Mouse (Mus musculus): ENCODE data around the gene Nrf1. TPM values are rescaled to one million over a fixed set of nuclear protein-coding genes. Genes with fewer than 3 reads are reported as not detected.

Gene Nrf1
- polyA plus RNA-seq, 1 experiment from 2014 or later, result 99.2 TPM

DNA sequence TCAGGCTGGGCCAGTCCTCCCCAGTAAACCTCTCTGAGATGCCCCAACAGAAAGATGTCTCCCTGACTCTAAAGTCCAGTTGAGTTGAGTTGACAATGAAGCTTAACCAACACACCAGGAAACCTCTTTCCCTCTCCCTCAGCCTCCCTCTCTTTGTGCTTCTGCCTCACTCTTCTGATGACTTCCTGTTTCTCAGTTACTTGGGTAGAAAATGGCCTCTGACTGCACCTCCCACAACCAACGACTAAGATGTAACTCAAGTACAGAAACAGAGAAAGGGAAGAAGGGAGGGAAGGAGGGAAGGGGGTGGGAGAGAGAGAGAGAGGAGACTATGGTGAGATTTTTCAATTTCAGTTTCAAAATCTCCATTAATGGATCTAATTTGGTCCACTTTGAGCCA, 6.3 kb upstream of the Nrf1 start:
- no peaks in the 10 kb centered on the region for H3K9me3 ChIP-seq (replicated peaks)
- no peaks in the 10 kb centered on the region for H3K36me3 ChIP-seq
- no peaks in the 10 kb centered on the region for H3K4me1 ChIP-seq
- no peak for DNase-seq (ENCODE audit: low spot score)
- no peak overlapping the region for H3K4me3 ChIP-seq
- H3K27me3 ChIP-seq (ENCODE audit: low read depth, poor library complexity, severe bottlenecking), result no peaks in the 10 kb centered on the region
- 59% methylated on average over 1 of the region's 1 CpGs for WGBS
- no peak overlapping the region for H3K27ac ChIP-seq

DNA sequence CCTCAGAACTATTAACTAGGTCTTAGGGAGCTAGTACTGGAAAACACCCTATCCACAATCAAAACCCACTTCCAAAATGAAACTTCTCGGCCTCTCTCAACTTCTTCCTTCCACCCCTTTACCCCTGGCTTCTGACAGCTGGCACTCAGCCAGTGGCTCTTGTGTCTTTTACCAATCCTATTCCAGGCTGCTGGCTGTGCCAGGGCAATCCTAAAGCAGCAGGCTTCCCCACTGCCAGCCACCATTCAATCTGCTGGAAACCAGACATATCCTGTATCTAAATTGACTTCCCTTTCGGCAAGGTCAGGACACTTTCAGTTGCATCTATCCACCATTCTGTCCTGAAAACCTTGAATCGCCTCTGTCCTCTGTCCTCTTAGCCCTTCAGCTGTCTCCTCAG, 5.3 kb upstream of the Nrf1 start:
- no peaks in the 10 kb centered on the region for H3K27me3 ChIP-seq (ENCODE audit: low read depth, poor library complexity, severe bottlenecking)
- H3K27ac ChIP-seq, result no peak overlapping the region
- H3K36me3 ChIP-seq, result no peaks in the 10 kb centered on the region
- no peak for DNase-seq (ENCODE audit: low spot score)
- H3K4me3 ChIP-seq, result no peak overlapping the region
- WGBS, result 92% methylated on average over 3 of the region's 3 CpGs
- no peaks in the 10 kb centered on the region for H3K9me3 ChIP-seq (replicated peaks)
- H3K4me1 ChIP-seq, result peaks cover 3% of the 10 kb centered on the region; the same call in 1 of the 2 replicates

DNA sequence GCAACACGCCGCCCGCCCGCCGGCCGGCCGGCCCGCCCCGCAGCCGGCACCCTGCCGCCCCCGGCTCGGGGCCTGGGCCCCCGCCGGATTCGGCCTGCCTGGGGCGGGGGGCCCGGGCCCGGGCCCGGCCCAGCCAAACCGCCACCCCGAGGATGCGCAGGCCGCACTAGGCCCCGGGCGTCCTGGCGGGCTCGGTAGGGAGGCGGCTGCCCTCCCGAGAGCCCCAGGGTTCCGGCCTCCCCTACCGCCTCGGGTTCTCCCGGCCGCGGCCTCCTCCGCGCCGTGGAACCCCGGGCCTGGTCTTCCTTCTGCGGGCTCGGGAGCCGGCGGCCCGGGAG, 344 bp downstream of the Nrf1 start:
- Histone ChIP-seq H3K27ac (peak overlapping the region; percentile 99), H3K9me3 (replicated peaks) (no peaks in the 10 kb centered on the region), H3K4me1 (peaks cover 17% of the 10 kb centered on the region), H3K27me3 (ENCODE audit: low read depth, poor library complexity, severe bottlenecking) (no peaks in the 10 kb centered on the region), H3K36me3 (peaks cover 19% of the 10 kb centered on the region), H3K4me3 (peak overlapping the region; percentile 99)
- WGBS, result under 1% methylated on average over 39 of the region's 45 CpGs
- DNase-seq (ENCODE audit: low spot score), result no peak

DNA sequence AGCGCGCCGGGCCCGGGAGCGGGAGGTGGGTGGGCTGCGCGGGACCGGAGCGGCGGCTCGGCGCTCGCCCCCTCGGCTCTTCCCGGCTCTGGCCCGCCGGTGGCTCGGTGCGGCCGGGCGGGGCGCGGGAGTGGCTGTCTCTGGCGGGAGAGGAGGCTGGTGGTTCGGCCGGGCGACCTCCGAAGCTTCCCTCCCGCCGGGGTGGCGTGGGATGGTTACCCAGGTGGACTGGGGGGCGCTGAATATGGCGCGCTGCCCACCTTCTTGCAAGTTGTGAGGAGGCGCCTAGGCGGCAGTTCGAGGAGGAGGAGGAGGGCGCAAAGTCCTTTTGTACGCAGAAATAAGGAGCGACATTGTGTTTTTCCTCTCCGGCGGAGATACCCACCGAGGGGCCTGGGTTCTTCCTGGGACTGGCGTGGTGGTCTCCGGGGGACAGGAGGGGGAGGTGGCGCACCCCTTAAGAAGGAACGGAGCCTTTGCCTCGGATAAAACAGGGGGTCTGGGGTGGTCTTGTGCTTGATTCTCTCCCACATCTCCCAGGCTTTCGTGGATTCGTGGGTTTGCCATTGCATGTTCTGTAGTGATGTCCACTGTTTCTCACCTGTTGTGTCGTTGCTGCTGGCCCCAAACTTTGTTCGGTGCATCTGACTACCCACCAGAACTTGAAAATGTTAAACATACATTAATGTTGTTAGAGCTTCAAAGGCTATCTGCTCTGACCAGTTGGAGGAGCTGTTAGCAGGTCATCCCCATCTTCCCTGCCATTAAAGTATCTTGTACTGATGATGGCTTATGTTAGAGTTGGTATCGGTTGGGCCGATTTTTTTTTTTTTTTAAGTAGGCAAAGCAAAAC, 939 bp downstream of the Nrf1 start:
- no peaks in the 10 kb centered on the region for H3K27me3 ChIP-seq (ENCODE audit: low read depth, poor library complexity, severe bottlenecking)
- H3K4me3 ChIP-seq, result peak overlapping the region; percentile 99
- H3K27ac ChIP-seq, result peak overlapping the region; percentile 99
- H3K9me3 ChIP-seq (replicated peaks), result no peaks in the 10 kb centered on the region
- peak; percentile 74 for DNase-seq (ENCODE audit: low spot score)
- H3K36me3 ChIP-seq, result peaks cover 25% of the 10 kb centered on the region
- H3K4me1 ChIP-seq, result peaks cover 17% of the 10 kb centered on the region
- WGBS, result under 1% methylated on average over 54 of the region's 54 CpGs

DNA sequence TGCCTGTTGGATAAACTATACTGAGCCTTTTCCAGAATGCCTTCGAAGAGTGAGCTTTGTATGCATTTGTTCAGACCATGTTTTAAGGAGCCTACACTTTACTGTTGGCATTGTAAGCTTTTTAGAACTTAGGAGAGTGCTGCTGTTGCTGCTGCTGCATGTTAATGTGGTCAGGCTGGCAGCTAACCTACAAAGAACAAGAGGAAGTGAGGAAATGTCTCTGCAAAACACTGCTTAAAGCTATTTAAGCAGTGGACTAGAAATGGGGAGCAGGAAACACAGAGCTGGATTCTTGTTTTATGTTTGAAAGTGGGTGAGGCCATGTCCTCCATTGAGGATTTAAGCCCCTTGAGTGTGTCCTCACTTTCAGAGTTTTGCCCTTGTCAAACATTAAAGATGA, 5.3 kb downstream of the Nrf1 start:
- Histone ChIP-seq H3K27ac (no peak overlapping the region), H3K9me3 (replicated peaks) (no peaks in the 10 kb centered on the region), H3K4me1 (peaks cover 14% of the 10 kb centered on the region), H3K36me3 (peaks cover 42% of the 10 kb centered on the region), H3K4me3 (no peak overlapping the region), H3K27me3 (ENCODE audit: low read depth, poor library complexity, severe bottlenecking) (no peaks in the 10 kb centered on the region)
- WGBS, result 94% methylated on average over 1 of the region's 1 CpGs
- DNase-seq (ENCODE audit: low spot score), result no peak

DNA sequence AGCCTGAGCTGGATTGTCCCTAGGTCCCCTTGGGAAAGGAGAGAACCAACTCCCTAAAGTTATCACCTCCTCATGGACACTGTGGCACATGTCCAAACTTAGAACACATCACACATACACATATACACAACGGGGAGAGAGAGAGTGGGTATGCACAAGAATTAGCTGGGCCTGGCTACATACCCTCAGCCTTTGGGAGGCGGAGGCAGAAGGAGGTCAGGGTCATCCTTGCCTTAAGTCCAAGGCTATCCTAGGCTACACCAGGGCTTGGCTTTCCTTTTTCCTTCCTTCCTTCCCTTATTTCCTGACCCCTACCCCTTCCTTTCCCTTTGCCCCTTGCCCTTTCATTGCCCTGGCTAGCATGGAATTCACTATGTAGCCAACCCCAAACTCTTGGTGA, 14.8 kb downstream of the Nrf1 start:
- Histone ChIP-seq H3K9me3 (replicated peaks) (no peaks in the 10 kb centered on the region), H3K4me3 (no peak overlapping the region), H3K27me3 (ENCODE audit: low read depth, poor library complexity, severe bottlenecking) (no peaks in the 10 kb centered on the region), H3K4me1 (no peaks in the 10 kb centered on the region), H3K27ac (no peak overlapping the region), H3K36me3 (0 out of 2 replicates have a peak, but pooled peaks cover 2% of the 10 kb centered on the region)
- 96% methylated on average over 2 of the region's 2 CpGs for WGBS
- no peak for DNase-seq (ENCODE audit: low spot score)

DNA sequence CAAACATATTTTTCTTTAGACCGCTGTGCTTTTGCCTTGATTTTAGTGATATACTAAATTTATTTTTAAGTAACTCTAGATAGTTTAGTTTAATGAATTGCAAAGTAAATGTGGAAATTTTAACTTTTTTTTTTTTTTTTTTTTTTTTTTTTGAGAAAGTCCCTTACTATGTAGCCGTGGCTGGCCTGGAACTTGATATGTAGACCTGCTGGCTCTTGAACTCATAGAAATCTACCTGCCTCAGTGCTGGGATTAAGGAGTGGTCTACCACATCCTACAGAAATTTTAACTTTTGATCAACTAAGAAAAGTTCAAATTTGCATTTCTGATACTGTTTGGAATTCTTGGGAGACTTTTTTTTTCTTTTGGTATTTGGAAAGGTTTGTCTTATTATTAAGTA, 17.6 kb downstream of the Nrf1 start:
- no peaks in the 10 kb centered on the region for H3K4me1 ChIP-seq
- no peak overlapping the region for H3K27ac ChIP-seq
- WGBS, result 97% methylated on average over 2 of the region's 2 CpGs
- H3K4me3 ChIP-seq, result no peak overlapping the region
- H3K36me3 ChIP-seq, result 0 out of 2 replicates have a peak, but pooled peaks cover 5% of the 10 kb centered on the region
- DNase-seq (ENCODE audit: low spot score), result no peak
- H3K27me3 ChIP-seq (ENCODE audit: low read depth, poor library complexity, severe bottlenecking), result no peaks in the 10 kb centered on the region
- H3K9me3 ChIP-seq (replicated peaks), result no peaks in the 10 kb centered on the region

DNA sequence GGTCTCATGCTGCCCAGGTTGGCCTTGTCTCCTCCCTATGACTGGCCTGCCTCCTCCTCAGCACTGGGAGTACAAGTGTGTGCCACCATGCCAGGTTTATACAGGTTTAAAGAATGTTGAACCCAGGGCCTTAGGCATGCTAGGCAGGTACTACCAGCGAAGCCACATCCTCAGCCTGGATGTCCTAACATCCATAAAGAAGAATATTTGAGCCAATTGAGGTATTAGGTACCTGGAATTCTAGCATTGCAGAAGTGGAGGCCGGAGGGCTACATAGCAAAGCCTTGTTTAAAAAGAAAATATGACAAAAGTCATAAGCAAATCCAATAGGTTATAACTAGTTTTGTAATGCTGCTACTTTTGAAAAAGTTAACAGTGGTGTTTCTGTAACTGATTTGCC, 19.0 kb downstream of the Nrf1 start:
- Histone ChIP-seq H3K4me3 (no peak overlapping the region), H3K27me3 (ENCODE audit: low read depth, poor library complexity, severe bottlenecking) (no peaks in the 10 kb centered on the region), H3K36me3 (peaks cover 9% of the 10 kb centered on the region; the same call in 1 of the 2 replicates), H3K4me1 (no peaks in the 10 kb centered on the region), H3K27ac (no peak overlapping the region), H3K9me3 (replicated peaks) (no peaks in the 10 kb centered on the region)
- no peak for DNase-seq (ENCODE audit: low spot score)
- whole genome bisulfite sequencing, result 93% methylated on average over 2 of the region's 2 CpGs

DNA sequence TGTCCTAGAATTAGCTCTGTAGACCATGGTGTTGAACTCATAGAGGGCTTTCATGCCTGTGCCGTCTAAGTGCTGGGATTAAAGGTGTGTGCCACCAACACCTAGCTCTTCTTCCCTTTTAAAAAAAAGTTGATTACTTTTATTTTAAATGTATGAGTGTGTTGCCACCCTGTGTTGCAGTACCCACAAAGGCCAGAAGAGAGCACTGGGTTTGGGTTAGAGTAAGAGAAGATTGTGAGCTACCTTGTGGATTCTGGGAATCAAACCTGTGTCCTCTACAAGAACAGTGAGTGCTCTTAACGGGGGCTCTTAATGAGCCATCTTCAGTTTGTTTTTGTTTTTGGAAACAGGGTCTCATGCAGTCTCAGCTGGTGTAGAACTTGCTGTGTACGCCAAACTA, 24.7 kb downstream of the Nrf1 start:
- no peak overlapping the region for H3K27ac ChIP-seq
- no peak for DNase-seq (ENCODE audit: low spot score)
- no peaks in the 10 kb centered on the region for H3K9me3 ChIP-seq (replicated peaks)
- 86% methylated on average over 3 of the region's 3 CpGs for WGBS
- peaks cover 5% of the 10 kb centered on the region for H3K4me1 ChIP-seq
- H3K27me3 ChIP-seq (ENCODE audit: low read depth, poor library complexity, severe bottlenecking), result no peaks in the 10 kb centered on the region
- no peak overlapping the region for H3K4me3 ChIP-seq
- H3K36me3 ChIP-seq, result peaks cover 7% of the 10 kb centered on the region; the same call in 1 of the 2 replicates

DNA sequence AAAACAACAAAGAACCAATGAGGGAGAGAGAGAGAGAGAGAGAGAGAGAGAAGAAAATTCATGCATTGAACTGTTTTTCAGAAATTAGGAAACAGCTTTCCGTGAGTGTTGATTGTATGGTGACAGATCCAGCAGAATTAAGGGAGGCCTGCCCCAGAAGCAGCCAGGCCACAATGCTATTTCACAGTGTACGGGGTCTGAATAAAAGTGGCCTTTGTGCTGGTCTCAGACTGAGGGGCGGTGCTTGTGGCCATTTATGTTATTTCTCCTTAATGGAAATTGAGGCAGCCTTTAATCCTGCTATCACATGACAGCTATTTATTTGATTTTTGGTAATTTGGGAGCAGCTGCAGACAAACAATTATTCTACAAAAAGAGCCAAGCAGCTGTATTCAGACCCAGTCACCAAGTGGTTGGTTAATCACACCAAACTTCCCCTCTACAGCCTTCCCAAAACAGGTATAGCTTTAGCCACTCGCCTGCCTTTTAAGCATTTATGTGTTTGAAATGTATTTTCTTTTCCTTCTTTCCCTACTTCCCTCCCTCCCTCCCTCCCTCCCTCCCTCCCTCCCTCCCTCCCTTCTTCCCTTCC, 31.2 kb downstream of the Nrf1 start:
- peaks cover 13% of the 10 kb centered on the region for H3K4me1 ChIP-seq
- H3K27me3 ChIP-seq (ENCODE audit: low read depth, poor library complexity, severe bottlenecking), result no peaks in the 10 kb centered on the region
- H3K27ac ChIP-seq, result 0 out of 2 replicates have a peak overlapping the region, but pooled peaks have one; percentile 9
- no peak overlapping the region for H3K4me3 ChIP-seq
- H3K36me3 ChIP-seq, result no peaks in the 10 kb centered on the region
- no peaks in the 10 kb centered on the region for H3K9me3 ChIP-seq (replicated peaks)
- WGBS, result 80% methylated on average over 4 of the region's 4 CpGs
- no peak for DNase-seq (ENCODE audit: low spot score)

DNA sequence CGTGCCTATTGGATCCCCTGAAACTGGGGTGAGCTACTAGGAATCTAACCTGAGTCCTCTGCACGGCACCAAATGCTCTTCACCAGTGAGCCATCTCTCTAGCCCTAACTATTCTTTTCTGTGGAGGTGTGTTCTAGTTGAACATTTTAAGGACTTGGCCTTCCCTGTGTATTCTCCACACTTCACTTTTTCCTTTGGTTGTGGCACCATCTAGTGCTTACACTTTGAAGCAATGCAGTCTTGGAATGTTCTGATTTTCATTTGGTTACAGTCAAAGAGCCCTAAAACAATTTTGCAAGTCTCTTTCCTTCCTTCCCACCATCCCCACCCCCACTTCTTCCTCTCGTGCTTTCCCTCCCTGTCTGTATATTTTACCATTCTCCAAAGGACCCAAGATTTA, 33.6 kb downstream of the Nrf1 start:
- Histone ChIP-seq H3K36me3 (no peaks in the 10 kb centered on the region), H3K4me3 (no peak overlapping the region), H3K4me1 (0 out of 2 replicates have a peak, but pooled peaks cover 8% of the 10 kb centered on the region), H3K27ac (no peak overlapping the region), H3K9me3 (replicated peaks) (no peaks in the 10 kb centered on the region), H3K27me3 (ENCODE audit: low read depth, poor library complexity, severe bottlenecking) (no peaks in the 10 kb centered on the region)
- no peak for DNase-seq (ENCODE audit: low spot score)
- 89% methylated on average over 3 of the region's 3 CpGs for WGBS

DNA sequence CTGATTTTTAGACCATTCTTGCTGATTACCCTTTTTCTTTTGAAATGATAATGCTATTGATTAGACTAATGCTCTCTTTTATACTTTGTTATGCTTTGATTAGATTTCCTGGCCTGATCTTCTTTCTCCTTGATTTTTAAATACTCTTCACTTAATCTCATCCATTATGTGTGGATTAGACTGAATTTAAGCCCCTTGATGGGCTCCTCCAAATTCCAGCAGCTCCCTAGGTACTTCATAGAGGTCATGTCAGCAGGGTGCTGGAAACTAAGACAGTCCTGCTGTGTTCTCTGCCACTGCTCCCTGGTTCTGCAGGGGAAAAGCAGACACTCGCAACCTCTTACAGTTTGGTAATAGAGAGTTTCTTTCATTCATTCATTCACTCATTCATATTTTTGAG, 35.5 kb downstream of the Nrf1 start:
- 0 out of 2 replicates have a peak, but pooled peaks cover 8% of the 10 kb centered on the region for H3K4me1 ChIP-seq
- no peak for DNase-seq (ENCODE audit: low spot score)
- 75% methylated on average over 1 of the region's 1 CpGs for WGBS

DNA sequence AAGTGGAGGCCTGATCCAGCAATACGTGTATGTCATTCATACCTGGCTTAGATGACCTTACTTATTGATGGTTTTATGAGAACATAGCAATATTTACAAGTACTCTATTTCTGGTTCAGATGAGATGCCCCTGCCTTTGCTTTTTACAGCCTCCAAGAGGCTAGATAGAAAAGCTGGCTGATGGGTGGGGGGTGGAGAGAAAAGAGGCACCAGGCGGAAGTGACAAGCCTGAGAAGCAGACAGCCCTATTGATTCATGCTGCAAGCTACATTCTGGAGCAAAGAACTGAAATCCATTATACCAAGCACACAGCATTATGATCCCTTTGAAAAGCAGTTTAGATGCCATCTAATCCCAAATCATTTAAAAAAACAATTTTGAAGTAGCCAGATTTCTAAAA, 37.6 kb downstream of the Nrf1 start:
- H3K27ac ChIP-seq, result no peak overlapping the region
- DNase-seq (ENCODE audit: low spot score), result no peak
- WGBS, result 70% methylated on average over 2 of the region's 2 CpGs
- no peaks in the 10 kb centered on the region for H3K4me1 ChIP-seq
- no peak overlapping the region for H3K4me3 ChIP-seq
- no peaks in the 10 kb centered on the region for H3K27me3 ChIP-seq (ENCODE audit: low read depth, poor library complexity, severe bottlenecking)
- H3K9me3 ChIP-seq (replicated peaks), result no peaks in the 10 kb centered on the region
- H3K36me3 ChIP-seq, result peaks cover 15% of the 10 kb centered on the region

More for the DNA sequence above, 35.5 kb downstream of the Nrf1 start:
- H3K36me3 ChIP-seq, result no peaks in the 10 kb centered on the region
- H3K27ac ChIP-seq, result no peak overlapping the region
- no peaks in the 10 kb centered on the region for H3K9me3 ChIP-seq (replicated peaks)
- no peak overlapping the region for H3K4me3 ChIP-seq
- H3K27me3 ChIP-seq (ENCODE audit: low read depth, poor library complexity, severe bottlenecking), result no peaks in the 10 kb centered on the region
